Mouse (Mus musculus) thymus, adult 2 months (tissue): ENCODE results near the gene Ahcyl2. TPM values are rescaled to one million over a fixed set of nuclear protein-coding genes. Genes with fewer than 3 reads are reported as not detected.
A peak's percentile ranks its signal among the peaks of the same experiment; 100 is the strongest.

Source experiments
- DNase-seq: peaks from one replicate; pipeline ENCODE4 v3.0.0; 2021
- H3K27ac ChIP-seq: fragments of 200-500 bp; 2 replicates; pipeline ENCODE4 v1.5.1; 2012; ENCODE audit warnings: low read length, control low read depth; ENCODE audit not compliant: control insufficient read depth, insufficient read depth
- H3K27me3 ChIP-seq: fragments of 200-500 bp; 2 replicates; pipeline ENCODE4 v1.6.1; 2012; ENCODE audit warnings: mild to moderate bottlenecking, low read length, moderate library complexity, mixed read lengths; ENCODE audit not compliant: control insufficient read depth, insufficient read depth
- H3K36me3 ChIP-seq: fragments of 200-500 bp; 2 replicates; pipeline ENCODE4 v1.6.1; 2012; ENCODE audit warnings: mild to moderate bottlenecking, low read length, moderate library complexity; ENCODE audit not compliant: control insufficient read depth, insufficient read depth
- H3K4me1 ChIP-seq: fragments of 200-500 bp; replicated peaks from 2 replicates; pipeline ENCODE4 v1.6.1; 2012; ENCODE audit warnings: low read length; ENCODE audit not compliant: control insufficient read depth, insufficient read depth
- H3K4me3 ChIP-seq: fragments of 200-500 bp; 2 replicates; pipeline ENCODE4 v1.5.1; 2012; ENCODE audit warnings: mild to moderate bottlenecking, low read length, control low read depth, moderate library complexity; ENCODE audit not compliant: control insufficient read depth, insufficient read depth
- CTCF ChIP-seq: fragments of 200-500 bp; IDR thresholded peaks from 2 replicates; pipeline ENCODE4 v1.5.1; 2012; ENCODE audit warnings: mild to moderate bottlenecking, control low read depth, low read length, moderate library complexity, borderline replicate concordance; ENCODE audit not compliant: control insufficient read depth, poor library complexity, insufficient read depth; ENCODE audit errors: extremely low read depth
- POLR2A ChIP-seq: fragments of 200-500 bp; IDR thresholded peaks from 2 replicates; pipeline ENCODE4 v1.6.1; 2012; ENCODE audit warnings: mild to moderate bottlenecking, low read length, control low read depth, moderate library complexity; ENCODE audit not compliant: control insufficient read depth, poor library complexity, insufficient read depth; ENCODE audit errors: extremely low read depth
- WGBS: fragments of 180-500 bp; shearing (Covaris S2); methylation state at CpG from one replicate; pipeline ENCODE4 v1.1.7; 2018; 5-methylcytosine and 5-hydroxymethylcytosine counted together
- polyA plus RNA-seq: library from polyadenylated mRNA; depleted of rRNA; stranded (reverse); fragments of >200 nt; gene quantifications from 2 replicates; pipeline ENCODE4 v1.2.3, GENCODE M21; 2012

Ahcyl2 gene
- polyA plus RNA-seq, 1 experiment = 44.1 TPM

DNA sequence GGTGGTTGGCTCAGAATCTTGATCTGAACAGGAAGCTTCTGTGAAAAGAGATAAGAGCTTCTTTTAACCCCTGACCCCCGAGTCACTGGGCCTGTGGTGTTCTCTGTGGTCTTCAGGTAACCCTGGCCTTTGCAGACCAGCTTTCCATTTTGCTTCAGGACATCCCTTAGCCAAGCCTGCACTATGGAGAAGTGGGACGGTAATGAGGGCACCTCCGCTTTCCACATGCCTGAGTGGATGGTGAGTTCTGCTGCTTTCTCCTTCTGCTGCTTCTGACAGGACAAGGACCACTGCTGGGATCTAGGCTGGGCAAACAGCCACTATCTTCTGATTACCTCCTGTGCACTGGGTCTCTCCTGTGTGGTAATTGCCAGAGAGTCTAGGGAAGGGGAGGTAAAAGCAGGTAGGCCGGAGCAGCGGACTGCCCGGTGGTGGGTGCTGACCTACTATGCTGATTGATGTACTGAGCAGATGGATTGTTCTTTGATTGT lies 86.1 kb downstream of the Ahcyl2 start:
- no peaks in the 10 kb centered on the region for H3K36me3 ChIP-seq
- DNase-seq = no peak
- no peaks in the 10 kb centered on the region for H3K27me3 ChIP-seq
- TF ChIP-seq CTCF = no peak
- H3K27ac ChIP-seq = peak overlapping the region; percentile 13; the same call in 1 of the 2 replicates
- H3K4me1 ChIP-seq = peaks cover 10% of the 10 kb centered on the region
- no peak overlapping the region for H3K4me3 ChIP-seq
- WGBS = 63% methylated on average over 6 of the region's 6 CpGs

GRCm38 (mm10) chr6:29858619-29859018 lies 90.8 kb downstream of the Ahcyl2 start:
- no peak for DNase-seq
- H3K27ac ChIP-seq = no peak overlapping the region
- whole genome bisulfite sequencing = 90% methylated on average over 6 of the region's 6 CpGs
- H3K4me3 ChIP-seq = no peak overlapping the region
- no peaks in the 10 kb centered on the region for H3K36me3 ChIP-seq
- peaks cover 5% of the 10 kb centered on the region for H3K4me1 ChIP-seq
- no peak for TF ChIP-seq POLR2A
- TF ChIP-seq CTCF = no peak
- no peaks in the 10 kb centered on the region for H3K27me3 ChIP-seq

- Histone ChIP-seq H3K4me3 (no peak overlapping the region), H3K36me3 (no peaks in the 10 kb centered on the region), H3K27me3 (no peaks in the 10 kb centered on the region), H3K27ac (no peak overlapping the region), H3K4me1 (no peaks in the 10 kb centered on the region)
- no peak for TF ChIP-seq CTCF
- TF ChIP-seq POLR2A = no peak
- no peak for DNase-seq
- WGBS = 92% methylated on average over 4 of the region's 4 CpGs
These were observed 91.5 kb downstream of the Ahcyl2 start for GRCm38 (mm10) chr6:29859344-29859743.

DNA sequence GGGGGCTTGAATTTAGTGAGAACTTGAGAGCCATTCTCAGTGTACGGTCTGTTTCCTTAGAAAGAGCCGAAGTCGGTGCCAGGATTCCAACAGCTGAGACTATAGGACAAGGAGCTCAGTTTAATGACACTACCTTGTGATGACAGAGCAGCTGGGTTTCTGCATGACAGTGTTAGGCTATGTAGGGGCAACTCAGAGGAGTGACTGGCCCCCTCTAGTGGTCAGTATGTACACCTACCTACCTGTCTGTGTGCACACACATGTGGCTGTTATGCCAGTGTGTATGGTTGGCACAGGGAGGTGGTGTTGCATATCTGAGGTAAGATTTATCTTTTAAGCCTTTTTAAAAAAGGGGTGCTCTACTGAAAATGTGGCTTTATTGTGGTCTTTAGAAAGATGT lies 92.4 kb downstream of the Ahcyl2 start:
- Histone ChIP-seq H3K4me1 (no peaks in the 10 kb centered on the region), H3K27ac (no peak overlapping the region), H3K36me3 (no peaks in the 10 kb centered on the region), H3K4me3 (no peak overlapping the region), H3K27me3 (no peaks in the 10 kb centered on the region)
- TF ChIP-seq CTCF (no peak), POLR2A (no peak)
- WGBS = 93% methylated on average over 3 of the region's 3 CpGs
- peak; percentile 51 for DNase-seq

DNA sequence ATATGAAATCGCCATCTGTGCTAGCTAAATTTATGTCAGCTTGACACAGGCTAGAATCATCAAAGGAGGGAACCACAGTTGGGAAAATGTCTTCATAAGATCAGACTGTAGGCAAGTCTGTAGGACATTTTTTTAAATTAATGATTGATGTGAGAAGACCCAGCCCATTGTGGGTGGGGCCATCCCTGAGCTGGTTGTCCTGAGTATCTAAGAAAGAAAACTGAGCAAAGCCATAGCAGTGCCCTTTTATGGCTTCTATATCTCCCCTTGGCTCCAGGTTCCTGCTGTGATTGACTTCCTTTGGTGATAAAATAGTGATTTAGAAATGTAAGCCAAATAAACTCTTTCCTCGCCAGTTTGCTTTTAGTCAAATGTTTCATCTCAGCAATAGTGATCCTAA lies 97.1 kb downstream of the Ahcyl2 start:
- Histone ChIP-seq H3K4me1 (no peaks in the 10 kb centered on the region), H3K27me3 (no peaks in the 10 kb centered on the region), H3K4me3 (no peak overlapping the region), H3K27ac (no peak overlapping the region), H3K36me3 (no peaks in the 10 kb centered on the region)
- 96% methylated on average over 2 of the region's 2 CpGs for WGBS
- no peak for DNase-seq
- no peak for TF ChIP-seq CTCF
- no peak for TF ChIP-seq POLR2A

GRCm38 (mm10) chr6:29866935-29867724 lies 99.3 kb downstream of the Ahcyl2 start:
- TF ChIP-seq CTCF (no peak), POLR2A (no peak)
- Histone ChIP-seq H3K36me3 (peaks cover 5% of the 10 kb centered on the region; the same call in 1 of the 2 replicates), H3K4me3 (no peak overlapping the region), H3K27me3 (no peaks in the 10 kb centered on the region), H3K4me1 (no peaks in the 10 kb centered on the region; the same call in 1 of the 2 replicates), H3K27ac (no peak overlapping the region)
- WGBS = 94% methylated on average over 9 of the region's 9 CpGs
- no peak for DNase-seq
